Mouse (Mus musculus) T-helper 17 cell (primary cell): ENCODE measurements around the gene Zfp37.
"Not testable (repeated sequence)": the region's sequence is repeated elsewhere in the genome, so short reads cannot be mapped to it uniquely, and the experiment has no call there.

Source experiments
- in situ Hi-C, 2 experiments: fragments of 300-600 bp; cut with MboI, MseI; formaldehyde crosslinking; loops; 1 replicate in 1 of 2; 2 replicates in 1 of 2; pipeline ENCODE4 v1.15.1; 2025; ENCODE audit warnings: high pct_unique_total_duplicates in 2 of 2

The Zfp37 gene

DNA sequence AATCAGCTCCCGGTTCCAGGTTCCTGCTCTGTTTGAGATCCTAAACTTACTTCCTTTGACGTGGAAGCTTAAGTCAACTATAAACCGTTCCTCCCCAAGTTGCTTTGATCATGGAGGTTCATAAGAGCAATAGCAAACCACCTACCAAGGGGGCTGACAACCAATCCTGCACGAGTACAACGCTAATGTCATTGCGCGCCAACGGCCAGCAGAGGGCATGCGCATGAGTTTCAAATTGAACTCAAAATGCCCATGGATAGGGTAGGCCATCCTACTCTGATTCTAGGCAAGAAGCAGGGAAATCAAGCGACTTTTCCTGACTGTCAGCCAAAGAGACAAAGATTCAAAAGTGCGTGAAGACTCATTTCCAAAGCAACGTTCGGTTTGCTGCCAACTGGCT lies at the start of gene Zfp37:
Zfp37 (minus strand) TSS at position 279 of the 400 bp plus-strand sequence.
- in situ Hi-C loops, result no loop called here

DNA sequence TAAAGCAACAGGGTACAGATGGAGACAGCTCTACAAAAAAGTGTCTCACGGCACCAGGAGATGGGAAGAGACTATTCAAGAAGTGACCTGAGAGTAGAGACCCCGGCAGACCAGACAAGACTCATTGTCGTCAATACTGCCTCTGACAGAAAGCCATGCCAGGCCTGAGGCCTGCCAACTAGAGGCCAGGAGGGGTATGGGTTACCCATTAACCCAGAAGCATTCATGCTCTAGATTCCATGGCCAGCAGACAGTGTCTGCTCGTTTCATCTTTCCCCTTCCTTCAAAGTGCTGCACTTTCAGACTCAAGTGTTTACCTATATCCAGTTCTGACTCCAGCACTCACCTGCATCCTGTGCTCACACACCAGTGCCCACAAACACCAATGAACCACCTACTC lies 47.2 kb upstream of the Zfp37 start:
- in situ Hi-C loops, result no loop called here

DNA sequence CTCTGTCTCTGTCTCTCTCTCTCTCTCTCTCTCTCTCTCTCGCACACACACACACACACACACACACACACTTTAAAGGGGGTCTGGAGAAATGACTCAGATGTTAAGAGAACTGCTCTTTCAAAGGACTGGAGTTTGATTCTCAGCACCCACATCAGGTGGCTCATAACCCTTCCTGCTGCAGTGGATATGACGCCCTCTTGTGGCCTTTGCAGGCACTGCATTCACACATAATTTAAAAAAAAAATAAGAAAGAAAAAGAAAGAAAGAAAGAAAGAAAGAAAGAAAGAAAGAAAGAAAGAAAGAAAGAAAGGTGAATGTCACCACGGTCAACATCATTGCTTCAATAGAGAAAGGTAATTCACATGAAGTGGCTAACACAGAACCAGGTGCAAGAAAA lies 46.4 kb upstream of the Zfp37 start:
- in situ Hi-C loops, result no loop called here

DNA sequence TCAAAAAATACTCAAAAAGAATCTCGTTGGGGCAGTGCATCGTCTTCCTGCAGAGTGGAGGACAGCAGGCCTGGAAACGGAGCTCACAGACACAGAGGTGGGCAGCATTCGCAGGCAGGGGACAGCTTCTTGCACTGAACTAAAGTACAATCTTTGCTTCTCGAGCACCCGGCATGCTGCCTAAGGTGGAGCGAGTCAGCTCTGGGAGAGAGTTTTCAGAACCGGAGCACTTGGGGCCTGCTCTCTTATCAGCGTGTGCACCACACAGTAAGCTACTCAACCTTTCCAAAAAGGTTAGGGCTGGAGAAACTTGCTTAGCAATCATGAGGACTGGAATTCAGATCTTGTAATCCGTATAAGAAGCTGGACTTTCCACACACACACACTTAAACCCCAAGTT lies 45.8 kb upstream of the Zfp37 start:
- in situ Hi-C loops, result no loop called here

DNA sequence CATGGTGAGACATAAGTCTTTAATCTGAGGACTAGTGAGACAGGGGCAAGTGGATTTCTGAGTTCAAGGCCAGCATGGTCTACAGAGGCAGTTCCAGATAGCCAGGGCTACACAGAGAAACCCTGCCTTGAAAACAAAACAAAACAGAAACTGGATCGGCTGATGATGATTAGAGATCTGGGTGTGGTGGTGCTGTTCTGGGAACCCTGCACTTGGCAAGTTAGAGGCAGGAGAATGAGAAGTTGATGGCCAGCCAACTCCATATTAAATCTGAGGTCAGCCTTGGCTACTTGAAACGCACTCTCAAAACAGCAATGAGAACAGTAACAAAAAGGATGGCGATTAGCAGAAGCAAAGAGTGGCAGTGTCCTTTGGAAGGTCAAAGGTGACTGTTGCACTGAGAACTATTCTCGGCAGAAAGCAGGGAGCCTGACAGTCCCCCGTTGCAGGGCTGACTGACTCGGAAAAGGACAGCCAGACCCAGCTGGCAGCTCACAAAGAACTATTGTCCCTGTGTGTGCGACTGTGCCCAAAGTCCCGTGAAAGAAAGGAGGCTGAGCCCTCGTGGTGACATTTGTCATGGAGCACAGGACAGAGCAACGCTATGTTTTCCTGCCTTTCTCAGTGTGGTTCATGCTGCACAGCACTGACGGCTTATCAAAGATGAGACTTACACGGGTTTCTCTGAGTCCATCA lies 44.1 kb upstream of the Zfp37 start:
- in situ Hi-C loops, result no loop called here

DNA sequence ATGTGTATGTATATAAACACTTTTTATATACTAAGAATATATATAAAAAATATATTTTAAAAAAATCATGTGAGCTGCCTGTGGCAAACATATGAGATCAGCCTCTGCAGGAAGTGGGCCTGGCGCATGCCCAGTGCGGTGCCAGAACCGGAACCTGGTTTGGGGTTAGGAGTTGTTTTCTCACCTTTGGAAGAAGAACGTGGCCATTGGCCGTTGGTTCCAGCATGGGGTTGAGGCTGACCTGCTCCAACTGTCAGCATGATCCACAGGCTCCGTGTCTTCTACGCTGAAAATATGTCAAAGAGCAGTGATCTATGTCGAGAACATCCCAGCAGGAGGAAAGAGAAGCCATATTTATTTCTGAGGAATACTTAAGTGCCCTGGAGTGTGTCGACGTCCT lies 43.1 kb upstream of the Zfp37 start:
- in situ Hi-C loops, result no loop called here

DNA sequence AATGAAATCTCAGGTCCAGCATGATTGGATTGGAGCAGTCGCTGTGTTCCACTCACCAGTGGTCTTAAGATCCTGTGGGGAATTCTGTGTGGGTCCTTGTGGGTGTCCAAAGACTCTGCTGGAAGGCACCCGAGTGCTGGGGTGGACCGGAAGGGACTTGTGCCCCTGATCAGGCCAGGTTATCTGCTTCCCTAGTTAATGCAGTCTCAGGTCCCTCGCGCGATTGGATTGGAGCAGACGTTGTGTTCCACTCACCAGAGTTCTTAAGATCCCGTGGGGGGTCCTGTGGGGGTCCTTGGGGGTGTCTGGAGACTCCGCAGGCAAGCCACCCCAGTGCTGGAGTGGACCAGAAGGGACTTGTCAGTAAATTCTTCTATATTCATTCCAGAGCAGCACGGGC lies 41.8 kb upstream of the Zfp37 start:
- in situ Hi-C loops, result no loop called here

DNA sequence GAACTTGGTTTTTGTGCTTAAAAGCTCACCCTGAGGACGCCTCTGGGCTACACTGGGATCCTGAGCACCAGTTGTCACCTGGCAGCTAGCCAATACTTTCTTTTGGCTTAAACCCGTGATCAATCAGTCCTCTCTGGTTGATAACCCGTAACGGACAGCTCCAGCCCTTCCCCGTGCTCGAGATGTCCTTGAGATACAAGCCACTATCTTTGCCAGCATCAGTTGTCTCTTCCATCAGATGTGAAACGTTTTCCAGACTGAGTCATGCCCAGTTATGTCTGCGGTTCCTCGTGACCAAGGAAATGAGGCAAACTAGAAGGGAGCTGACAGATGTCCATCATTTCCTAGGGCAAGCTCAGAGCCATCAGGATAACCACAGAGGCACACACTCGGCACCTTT lies 36.3 kb upstream of the Zfp37 start:
- in situ Hi-C loops, result no loop called here

DNA sequence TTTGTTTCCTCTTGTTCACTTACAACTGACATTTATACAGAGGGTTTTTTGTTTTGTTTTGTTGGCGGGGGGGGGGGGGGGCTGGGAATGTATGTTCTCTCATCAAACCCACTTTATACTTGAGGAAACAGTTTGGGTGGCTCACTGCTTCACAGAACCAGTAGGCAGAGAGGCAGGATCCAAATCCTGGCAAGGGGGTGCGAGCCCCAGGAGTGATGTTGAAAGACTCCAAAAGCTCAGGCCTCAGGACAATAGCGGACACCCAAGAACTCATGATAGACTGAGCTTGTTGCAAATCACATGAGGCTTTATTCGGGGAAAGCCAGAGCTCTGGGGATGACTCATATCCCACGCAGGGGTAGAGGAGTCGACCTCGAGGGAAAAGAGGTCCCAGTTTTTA lies 35.2 kb upstream of the Zfp37 start:
- in situ Hi-C loops, result not testable (repeated sequence)

DNA sequence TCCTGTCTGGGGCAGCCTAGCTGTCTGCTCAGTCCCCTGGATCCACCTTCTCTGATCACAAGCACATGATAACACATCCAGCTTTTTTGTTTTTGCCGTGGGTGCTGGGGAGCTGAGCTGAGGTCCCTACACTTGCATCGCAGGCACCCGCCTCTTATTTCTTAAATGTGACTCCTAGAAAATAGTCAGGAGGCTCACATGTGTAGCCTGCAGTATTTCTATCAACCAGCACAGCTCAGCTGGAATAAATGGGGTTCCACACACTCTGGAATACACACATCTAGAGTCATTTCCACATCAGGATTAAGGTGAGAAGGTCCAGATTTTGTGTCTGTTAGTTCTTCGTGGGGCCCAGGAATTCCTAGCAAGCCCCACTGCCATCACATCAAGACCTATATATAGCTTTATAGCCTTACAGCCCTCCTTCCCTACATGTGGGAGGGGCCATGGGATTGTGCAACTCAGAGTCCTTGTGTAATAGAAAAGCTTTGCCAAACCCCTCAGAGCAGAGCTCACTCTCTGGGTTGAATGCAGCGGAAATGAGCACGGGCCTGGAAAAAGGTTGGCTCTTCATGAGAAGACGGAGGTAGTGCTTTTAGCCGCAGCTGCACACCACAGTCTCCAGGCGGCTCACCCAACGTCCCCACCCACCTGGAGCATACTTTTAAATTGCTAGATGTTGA lies 34.4 kb upstream of the Zfp37 start:
- in situ Hi-C loops, result no loop called here

DNA sequence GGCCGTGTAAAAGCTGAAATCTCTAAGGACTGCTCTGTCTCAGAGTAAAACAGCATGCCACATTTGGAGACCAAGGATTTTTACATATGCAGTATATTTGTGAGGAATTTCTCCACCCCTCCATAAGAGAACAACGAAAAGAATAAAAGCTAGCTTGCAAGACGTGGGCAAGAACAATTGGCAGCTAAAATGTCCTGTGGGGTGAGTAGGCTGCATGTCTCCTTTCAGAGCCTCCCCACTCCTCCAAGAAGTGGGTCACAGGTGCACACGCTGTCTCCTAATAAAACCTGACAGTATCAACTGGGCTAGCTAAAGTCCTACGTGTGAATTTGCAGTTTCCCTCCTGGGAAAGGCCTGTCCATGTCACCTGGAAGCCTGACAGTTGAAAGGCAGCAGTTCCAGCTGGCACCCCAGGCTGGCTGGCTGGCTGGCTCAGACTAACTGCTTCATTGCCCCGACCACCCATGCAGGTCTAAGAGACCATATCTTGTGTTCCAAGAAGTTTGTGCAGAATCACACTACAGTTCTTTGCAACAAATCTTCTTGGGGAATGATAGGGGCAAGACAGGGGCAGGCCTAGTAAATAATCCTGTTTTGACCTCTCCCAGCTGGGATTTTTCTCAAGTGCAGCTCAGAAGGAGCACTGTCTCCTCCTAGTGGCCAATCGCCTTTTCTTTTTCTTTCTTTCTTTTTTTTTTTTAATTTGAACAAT lies 32.4 kb upstream of the Zfp37 start:
- in situ Hi-C loops, result no loop called here

DNA sequence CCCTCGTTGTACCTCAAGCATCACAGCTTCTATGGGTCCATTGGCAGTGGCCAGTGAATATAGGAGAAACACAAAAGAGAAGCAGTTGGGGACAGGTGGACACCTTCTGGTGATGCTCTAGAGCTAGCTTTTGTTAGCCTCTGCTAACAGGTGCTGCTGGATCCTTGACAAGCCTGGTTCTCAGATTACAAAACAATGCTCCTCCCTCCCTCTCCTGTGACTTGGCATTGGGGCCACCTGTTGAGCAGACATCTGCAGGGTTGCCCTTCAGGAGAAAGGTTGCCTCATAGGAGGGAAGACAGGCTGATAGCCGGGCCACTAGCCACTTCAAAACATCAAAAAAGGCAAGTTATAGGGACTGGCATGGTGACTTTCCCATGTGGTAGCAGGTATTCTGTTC lies 31.4 kb upstream of the Zfp37 start, which contains the start of gene Slc31a2:
Slc31a2 (plus strand) TSS at position 287 of the 400 bp plus-strand sequence.
- in situ Hi-C loops, result no loop called here

DNA sequence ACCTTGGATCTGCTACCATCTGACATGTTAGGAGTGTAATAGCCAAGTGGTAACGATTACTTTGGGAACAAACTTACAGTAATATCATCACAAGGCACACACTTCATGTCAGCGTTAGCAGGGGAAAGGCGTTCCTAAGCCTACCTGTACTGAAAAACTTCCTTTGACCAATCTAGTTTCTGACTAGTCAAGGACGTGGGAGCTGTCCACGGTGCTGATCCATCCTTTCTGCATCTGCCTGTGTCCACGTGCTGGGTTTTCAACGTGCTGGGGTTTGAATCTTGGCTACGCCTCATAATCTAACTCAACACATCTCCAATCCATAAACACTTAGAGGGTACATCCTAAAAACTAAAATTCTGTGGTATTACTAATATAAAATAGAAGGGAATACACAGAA lies 26.1 kb upstream of the Zfp37 start:
- in situ Hi-C loops, result no loop called here

DNA sequence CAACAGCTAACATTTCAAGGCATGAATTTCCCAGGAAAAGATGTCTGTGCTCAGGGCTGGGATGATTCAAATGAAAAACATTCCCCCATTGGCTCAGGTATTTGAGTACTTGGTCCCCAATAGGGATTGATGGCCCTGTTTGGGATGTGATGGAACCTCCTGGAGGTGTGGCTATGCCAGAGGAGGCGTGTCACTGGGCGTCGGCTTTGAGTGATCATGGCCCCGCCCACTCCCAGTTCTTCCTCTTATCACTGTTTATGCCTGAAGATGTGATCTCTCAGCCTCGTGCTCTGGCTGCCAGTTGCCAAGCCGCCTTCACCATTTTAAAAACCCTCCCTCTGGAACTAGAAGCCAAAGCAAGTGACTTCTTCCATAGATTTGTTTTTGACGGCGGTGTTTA lies 23.7 kb upstream of the Zfp37 start:
- in situ Hi-C loops, result no loop called here

DNA sequence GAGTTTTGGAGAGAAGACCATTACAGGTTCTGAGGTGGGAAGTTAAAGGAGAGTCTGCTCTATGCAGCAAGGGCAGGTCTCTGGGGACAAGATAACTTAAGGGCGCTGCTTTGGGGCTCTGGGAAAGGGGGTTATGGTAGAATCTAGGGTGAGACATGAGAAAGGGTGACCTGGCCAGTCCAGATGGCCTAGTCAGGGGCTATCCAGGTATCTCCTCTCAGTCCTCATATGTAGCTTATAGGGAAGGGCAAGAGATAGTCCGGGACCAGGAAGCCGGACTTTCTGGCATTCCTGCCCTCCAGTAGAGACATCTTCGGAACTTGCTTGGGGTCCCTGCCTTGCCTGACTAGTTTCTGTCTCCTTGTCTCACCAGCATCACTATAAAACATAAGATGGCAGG lies 20.9 kb upstream of the Zfp37 start:
- in situ Hi-C loops, result no loop called here

DNA sequence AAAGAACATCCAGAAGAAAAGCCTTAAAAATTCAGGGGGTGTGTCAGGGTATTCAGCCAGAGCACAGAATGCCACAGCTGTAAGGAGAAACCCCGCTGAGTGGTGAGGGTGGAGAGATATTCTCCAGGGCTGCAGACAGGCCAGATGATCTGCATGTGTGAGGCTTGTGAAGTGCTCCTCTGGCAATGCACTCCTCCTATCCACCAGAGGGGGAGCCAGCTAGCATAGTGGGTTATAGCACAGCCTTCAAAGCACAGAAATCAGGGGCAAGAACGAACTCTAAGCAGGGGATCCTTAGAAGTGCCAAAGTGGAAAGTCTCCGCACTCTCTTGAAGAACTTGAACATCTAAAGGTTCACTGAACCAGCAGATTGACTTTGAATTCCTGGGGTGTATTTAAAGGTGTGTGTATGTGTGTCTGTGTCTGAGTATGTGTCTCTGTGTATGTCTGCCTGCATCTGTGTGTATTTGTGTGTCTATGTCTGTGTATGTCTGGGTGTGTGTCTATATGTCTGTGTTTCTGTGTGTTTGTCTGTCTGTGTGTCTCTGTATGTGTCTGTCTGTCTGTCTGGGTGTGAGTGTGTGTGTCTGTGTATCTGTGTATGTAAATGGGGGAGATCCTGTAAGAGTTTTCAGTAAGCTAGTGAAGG lies 20.2 kb upstream of the Zfp37 start:
- in situ Hi-C loops, result no loop called here

DNA sequence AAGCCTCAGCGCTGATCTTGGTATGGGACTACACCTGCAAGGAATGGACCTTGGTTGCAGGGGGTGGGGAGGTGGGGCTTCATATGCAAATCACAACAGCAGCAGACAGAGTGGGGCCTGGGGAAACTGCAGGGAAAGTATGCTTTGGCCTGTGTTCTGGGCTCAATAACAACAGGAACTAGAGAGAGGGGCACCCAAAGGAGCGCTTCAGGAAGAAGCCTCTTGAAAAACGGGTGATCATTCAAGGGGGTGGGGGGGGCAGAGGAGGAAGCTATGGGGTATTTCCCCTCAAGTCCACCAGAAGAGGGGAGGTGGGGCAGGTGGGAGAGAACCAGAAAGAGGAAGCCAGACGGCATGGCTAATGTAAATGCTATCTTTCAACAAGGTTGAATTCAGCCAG lies 17.5 kb upstream of the Zfp37 start:
- in situ Hi-C loops, result no loop called here

DNA sequence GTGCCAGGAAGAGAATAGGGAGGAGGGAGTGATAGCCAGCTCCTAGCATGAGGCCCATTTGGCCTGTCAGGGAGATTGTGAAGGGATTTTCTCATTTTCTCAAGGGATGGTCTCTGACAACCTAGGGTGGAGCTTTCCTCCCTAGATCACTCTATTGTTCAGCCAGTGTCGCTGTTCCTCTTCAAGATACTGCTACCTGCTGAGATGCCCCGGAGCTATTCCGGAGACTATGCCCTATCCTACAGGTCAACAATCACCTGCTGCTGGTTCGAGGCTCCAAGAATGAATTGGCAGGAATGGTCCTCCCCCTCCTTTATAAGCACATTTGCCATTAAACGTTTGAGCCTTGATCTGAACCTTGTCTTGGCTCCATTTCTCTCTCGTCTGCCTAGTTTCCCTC lies 9.7 kb upstream of the Zfp37 start:
- in situ Hi-C loops, result no loop called here

DNA sequence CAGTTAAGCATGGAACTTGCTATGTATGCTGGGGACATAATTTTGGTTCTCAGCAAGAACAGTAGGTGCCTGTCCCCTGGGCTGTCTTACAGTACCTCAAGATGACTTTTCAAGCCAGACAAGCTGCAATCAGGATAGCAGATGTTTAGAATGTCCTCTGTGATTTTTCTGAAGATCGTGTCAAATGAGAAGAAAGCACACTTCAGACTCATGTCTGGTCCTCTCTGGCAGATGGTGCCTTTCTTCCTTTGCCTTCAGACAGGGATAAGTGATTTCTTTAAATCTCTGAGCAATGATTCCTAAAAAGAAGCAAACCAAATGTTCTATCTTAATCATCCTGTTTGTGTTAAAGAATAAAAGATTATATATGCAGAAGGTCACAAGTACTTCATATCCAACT lies 694 bp downstream of the Zfp37 start:
- in situ Hi-C loops, result no loop called here

DNA sequence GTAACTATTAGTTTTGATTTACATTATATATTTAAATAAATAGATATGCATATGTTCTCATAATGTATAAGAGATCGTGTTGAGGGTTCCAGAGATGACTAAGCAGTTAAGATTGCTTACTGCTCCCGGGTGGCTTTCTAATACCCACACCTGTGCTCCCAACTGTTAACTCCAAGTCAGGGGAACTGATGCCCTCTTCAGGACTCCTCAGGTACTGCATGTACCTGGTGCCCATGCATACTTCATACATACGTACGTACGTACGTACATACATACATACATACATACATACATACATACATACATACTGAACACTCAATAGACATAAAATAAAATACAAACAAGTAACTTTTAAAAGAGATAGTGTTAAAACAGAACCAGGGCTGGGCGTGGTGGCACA lies 1.4 kb downstream of the Zfp37 start:
- in situ Hi-C loops, result no loop called here

DNA sequence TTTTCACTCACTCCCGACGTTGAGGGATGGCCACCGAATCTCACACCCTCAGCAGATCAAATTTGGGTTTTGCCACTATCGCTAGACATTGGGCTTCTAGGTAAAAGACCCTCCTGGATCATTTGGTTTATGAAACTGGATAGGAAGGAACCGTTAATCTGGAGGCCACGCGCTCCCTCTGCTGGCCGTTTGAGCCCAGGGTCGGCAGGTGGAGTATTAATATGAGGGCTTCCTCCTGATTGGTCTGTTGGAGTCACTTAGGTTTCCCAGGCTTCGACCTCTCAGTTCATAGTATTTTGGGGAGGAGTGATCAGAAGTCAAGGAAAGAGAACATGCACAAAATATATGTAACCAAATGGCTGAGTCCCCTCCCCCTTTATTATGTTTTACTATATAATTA lies 2.5 kb downstream of the Zfp37 start:
- in situ Hi-C loops, result no loop called here

DNA sequence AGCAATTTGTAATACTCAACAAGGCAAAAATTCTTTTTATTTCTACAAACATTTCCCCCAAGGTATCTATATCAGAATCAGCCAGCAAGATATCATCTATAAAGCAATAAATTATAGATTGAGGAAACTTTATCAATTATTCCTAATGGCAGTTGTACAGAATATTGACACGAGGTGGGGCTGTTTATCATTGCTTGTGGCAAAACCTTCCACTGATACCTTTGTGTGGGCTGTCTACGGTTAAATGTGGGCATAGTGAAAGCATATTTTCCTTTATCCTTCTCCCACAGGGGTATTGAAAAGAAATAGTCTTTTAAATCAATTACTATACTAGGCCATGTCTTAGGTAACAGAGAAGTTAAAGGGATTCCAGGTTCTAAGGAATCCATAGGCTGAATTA lies 17.4 kb downstream of the Zfp37 start:
- in situ Hi-C loops, result no loop called here
